Mouse (Mus musculus) liver, embryonic 14.5 days (tissue): Measurements from ENCODE around the gene Fnip2.

Source experiments
- CTCF ChIP-seq: IDR thresholded peaks from 2 replicates; pipeline ENCODE4 v1.5.1; 2016; ENCODE audit warnings: antibody characterized with exemption, low read depth, control low read depth
- EP300 ChIP-seq: IDR thresholded peaks from 2 replicates; pipeline ENCODE4 v1.6.1; 2016; ENCODE audit warnings: antibody characterized with exemption, low read depth

GRCm38 (mm10) chr3:79475980-79476379 lies 91.6 kb downstream of the Fnip2 start:
- no peak for TF ChIP-seq CTCF
- TF ChIP-seq EP300 = no peak
